ENCODE assay signal across 8 mouse cellular contexts in genomic region chr6:58906852-58907261, GRCm38 (mm10). TPM values are rescaled to one million over a fixed set of nuclear protein-coding genes. Genes with fewer than 3 reads are reported as not detected.
DNase-seq lines count a peak whose midpoint lies in the region; ATAC-seq and TF ChIP-seq lines count a peak whose summit lies in the region.

Gene Nap1l5, minus strand, starts transcription at chr6:58907076.

- no peak for DNase-seq in liver, adult 2 months (ENCODE audit: extremely low read depth, low read depth, low spot score)
- no peak for DNase-seq in liver
- DNase-seq in embryo, embryonic 11 days: peak; percentile 64
- peak; percentile 87 for DNase-seq in layer of hippocampus, adult 9-11 months
- DNase-seq in lung, postnatal 10 days: peak; percentile 19
- peak; percentile 85 to 90 for DNase-seq in right cerebral cortex, postnatal 10 days (ENCODE audit: low spot score in 2 of 2)

- no peak for TF ChIP-seq CTCF in liver, adult 2 months (IDR thresholded peaks at IDR 0.05; ENCODE audit: low read depth, low read length)

- no peak within 1 kb of the TSS for H3K9ac ChIP-seq in liver, adult 2 months (ENCODE audit: low read depth, low read length)
- peak within 1 kb of the TSS; percentile 32; the same call in 1 of the 2 replicates for H3K9ac ChIP-seq in heart, embryonic 14.5 days (ENCODE audit: low read length)

- H3K4me1 ChIP-seq in liver, adult 2 months (ENCODE audit: control insufficient read depth, insufficient read depth, low read length): no peaks in the 10 kb centered on the region
- H3K4me1 ChIP-seq in heart, embryonic 14.5 days (ENCODE audit: control insufficient read depth in 2 of 2, insufficient read depth in 2 of 2, low read length in 2 of 2): peaks cover 0 to 2% of the 10 kb centered on the region in 2 experiments; a peak in 1 of 4 replicates

- no peaks in the 10 kb centered on the region for H3K79me2 ChIP-seq in liver, adult 2 months (ENCODE audit: control insufficient read depth, insufficient read depth, low read length)

- peaks cover 2% of the 10 kb centered on the region; the same call in 1 of the 2 replicates for H3K36me3 ChIP-seq in liver, adult 2 months (ENCODE audit: control insufficient read depth, insufficient read depth, low read length)
- H3K36me3 ChIP-seq in heart, embryonic 14.5 days (ENCODE audit: control insufficient read depth, insufficient read depth, low read length): peaks cover 28% of the 10 kb centered on the region

- no peaks in the 10 kb centered on the region for H3K27me3 ChIP-seq in liver, adult 2 months (ENCODE audit: control insufficient read depth, insufficient read depth, low read length)
- H3K27me3 ChIP-seq in heart, embryonic 14.5 days (ENCODE audit: control insufficient read depth, insufficient read depth, low read length): no peaks in the 10 kb centered on the region

- peak within 1 kb of the TSS; percentile 67 for H3K4me2 ChIP-seq in heart, embryonic 14.5 days (ENCODE audit: low read length)

- no peak within 1 kb of the TSS for H3K27ac ChIP-seq in liver, adult 2 months (replicated peaks; ENCODE audit: insufficient read depth, low read depth, low read length)
- H3K27ac ChIP-seq in heart, embryonic 14.5 days (replicated peaks in 1 of 2; ENCODE audit: control insufficient read depth in 1 of 2, insufficient read depth in 1 of 2, low read depth in 2 of 2, low read length in 2 of 2): no peak within 1 kb of the TSS

- no peak for TF ChIP-seq POLR2A in liver, adult 2 months (IDR thresholded peaks at IDR 0.05; ENCODE audit: extremely low read depth, insufficient read depth, low read length)

- peak within 1 kb of the TSS; percentile 34; the same call in 1 of the 2 replicates for H3K4me3 ChIP-seq in liver, adult 2 months (ENCODE audit: insufficient read depth, low read depth, low read length)
- peak within 1 kb of the TSS; percentile 37 to 48 for H3K4me3 ChIP-seq in heart, embryonic 14.5 days (ENCODE audit: control insufficient read depth in 1 of 2, insufficient read depth in 1 of 2, low read depth in 1 of 2, low read length in 2 of 2)

- ATAC-seq in heart, embryonic 14.5 days (ENCODE audit: insufficient number of reproducible peaks, insufficient read depth, low FRiP score, low read depth): 0 out of 2 replicates have a peak, but pooled peaks have one; percentile 39
- no peak for ATAC-seq in erythroid progenitor cell, adult 5-6 weeks (replicated peaks; ENCODE audit: low FRiP score, poor library complexity, severe bottlenecking)

- WGBS in liver, adult 2 months: 72% methylated on average over 34 of the region's 34 CpGs
- 54% methylated on average over 34 of the region's 34 CpGs for whole genome bisulfite sequencing in heart, embryonic 14.5 days

- peaks cover 16% of the 10 kb centered on the region for H3K9me3 ChIP-seq in heart, embryonic 14.5 days (ENCODE audit: control insufficient read depth, low read length)

RNA-seq across cellular contexts. Expression of gene Nap1l5, which starts in this region (rescaled TPM):
- 0.09 and 0.81 TPM in 2 replicates for total RNA-seq in liver, adult 2 months (2014; rRNA removed)
- 0.09 TPM in 1 of 2 replicates, not detected in the other for polyA plus RNA-seq in liver, adult 2 months (2012; rRNA removed)
- polyA plus RNA-seq in heart, embryonic 14.5 days (2014; fragmentation: Nextera tagmentation; extraction: Ambion mirVana): 0.98 and 1.7 TPM in 2 replicates
- total RNA-seq in erythroid progenitor cell, adult 5-6 weeks (2015; ENCODE audit: low replicate concordance): not detected in 2 replicates
- total RNA-seq in erythroid progenitor cell, adult 5-6 weeks (2017; ENCODE audit: low replicate concordance): not detected in 2 replicates

Comparison
In these comparisons a context has a peak if more than half of its experiments do, and no peak if none do; other contexts are left out.
1. DNase-seq: peak in embryo, embryonic 11 days (single experiment), layer of hippocampus, adult 9-11 months (single experiment), lung, postnatal 10 days (single experiment) and right cerebral cortex, postnatal 10 days (2 of 2); none in liver, adult 2 months (single experiment) and liver (single experiment).